Comparison of ENCODE assay signal across 9 mouse cellular contexts in the genomic region with DNA sequence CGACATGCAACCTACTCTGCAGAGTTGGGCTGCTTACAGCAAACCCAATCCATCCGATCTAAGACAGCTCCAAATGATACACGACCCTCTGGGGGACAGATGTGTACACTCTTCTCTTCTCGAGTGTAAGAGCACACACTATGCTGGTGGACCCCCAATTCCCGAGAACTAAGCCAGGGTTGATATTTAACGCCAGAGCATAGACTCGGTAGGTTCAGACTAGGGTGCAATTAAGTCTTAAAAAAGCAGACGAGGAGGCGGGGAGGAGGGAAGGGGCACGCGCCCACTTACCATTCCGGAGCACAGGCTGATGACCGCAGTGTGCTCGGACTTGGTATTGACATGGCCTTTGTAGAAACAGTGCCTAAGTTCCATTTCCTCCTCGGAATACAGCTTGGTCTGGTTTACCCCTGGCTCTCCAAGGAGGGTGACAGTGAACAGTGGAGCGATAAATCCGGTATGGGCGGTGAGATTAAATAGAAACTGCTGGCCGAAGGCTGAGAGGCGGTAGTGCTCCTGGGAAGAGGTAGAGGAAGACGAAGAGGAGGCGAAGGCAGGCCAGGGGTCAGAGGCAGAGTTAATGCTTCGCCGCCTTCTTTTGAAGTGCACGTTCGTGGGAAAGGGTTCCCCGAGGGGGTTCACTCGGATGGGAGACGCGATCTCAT. TPM values are rescaled to one million over a fixed set of nuclear protein-coding genes. Genes with fewer than 3 reads are reported as not detected.
A peak's percentile ranks its signal among the peaks of the same experiment; 100 is the strongest.
DNase-seq lines count a peak whose midpoint lies in the region; ATAC-seq and TF ChIP-seq lines count a peak whose summit lies in the region.
"Had no signal": no experiment of that assay in that cellular context is flagged by ENCODE, and none has a peak within 500 bp of the region (broad histone marks: within the 10 kb centered on the region; RNA-seq: fewer than 3 reads in every experiment).

No protein-coding gene starts in this region.

- H3K4me3 ChIP-seq in liver, adult 2 months (ENCODE audit: insufficient read depth, low read depth, low read length), result peak overlapping the region; percentile 59
- H3K4me3 ChIP-seq in forebrain, embryonic 12.5 days (replicated peaks), result peak overlapping the region; percentile 60
- peak overlapping the region; percentile 65 for H3K4me3 ChIP-seq in hindbrain, embryonic 16.5 days (ENCODE audit: low read length)
- peak overlapping the region; percentile 38 to 59 for H3K4me3 ChIP-seq in liver, embryonic 14.5 days (ENCODE audit: insufficient read depth in 1 of 2, low read depth in 2 of 2, low read length in 2 of 2)
- peak overlapping the region; percentile 53 for H3K4me3 ChIP-seq in neural tube, embryonic 12.5 days

- H3K4me2 ChIP-seq in forebrain, embryonic 12.5 days, result peak overlapping the region; percentile 95
- H3K4me2 ChIP-seq in hindbrain, embryonic 16.5 days (ENCODE audit: low read length), result peak overlapping the region; percentile 97
- H3K4me2 ChIP-seq in liver, embryonic 14.5 days (ENCODE audit: low read depth), result peak overlapping the region; percentile 47
- peak overlapping the region; percentile 94 for H3K4me2 ChIP-seq in neural tube, embryonic 12.5 days (replicated peaks)

- no peaks in the 10 kb centered on the region for H3K4me1 ChIP-seq in liver, adult 2 months (ENCODE audit: control insufficient read depth, insufficient read depth, low read length)
- peaks cover 39% of the 10 kb centered on the region for H3K4me1 ChIP-seq in forebrain, embryonic 12.5 days
- H3K4me1 ChIP-seq in hindbrain, embryonic 16.5 days (ENCODE audit: control insufficient read depth, insufficient read depth, low read depth, low read length), result peaks cover 28% of the 10 kb centered on the region
- no peaks in the 10 kb centered on the region for H3K4me1 ChIP-seq in liver, embryonic 14.5 days (replicated peaks; ENCODE audit: control insufficient read depth in 2 of 2, insufficient read depth in 2 of 2, low read length in 1 of 2)
- H3K4me1 ChIP-seq in neural tube, embryonic 12.5 days, result peaks cover 32% of the 10 kb centered on the region

- H3K36me3 ChIP-seq in liver, adult 2 months (ENCODE audit: control insufficient read depth, insufficient read depth, low read length), result no peaks in the 10 kb centered on the region
- no peaks in the 10 kb centered on the region for H3K36me3 ChIP-seq in forebrain, embryonic 12.5 days (replicated peaks)
- H3K36me3 ChIP-seq in hindbrain, embryonic 16.5 days (ENCODE audit: control insufficient read depth, insufficient read depth, low read length), result no peaks in the 10 kb centered on the region
- no peaks in the 10 kb centered on the region for H3K36me3 ChIP-seq in liver, embryonic 14.5 days (replicated peaks; ENCODE audit: control insufficient read depth, insufficient read depth, low read depth)
- no peaks in the 10 kb centered on the region for H3K36me3 ChIP-seq in neural tube, embryonic 12.5 days

- TF ChIP-seq POLR2A in liver, adult 2 months (IDR thresholded peaks at IDR 0.05; ENCODE audit: extremely low read depth, insufficient read depth, low read length), result no peak

- peak; percentile 18 for ATAC-seq in forebrain, embryonic 12.5 days (ENCODE audit: low FRiP score)
- no peak for ATAC-seq in hindbrain, embryonic 16.5 days
- no peak for ATAC-seq in liver, embryonic 14.5 days (ENCODE audit: insufficient read depth)
- peak; percentile 30; the same call in 1 of the 2 replicates for ATAC-seq in neural tube, embryonic 12.5 days (ENCODE audit: low FRiP score, low read depth)

- WGBS in liver, adult 2 months, result 1% methylated on average over 30 of the region's 30 CpGs
- under 1% methylated on average over 30 of the region's 30 CpGs for WGBS in forebrain, embryonic 12.5 days
- 0% methylated on average over 30 of the region's 30 CpGs for WGBS in hindbrain, embryonic 16.5 days
- under 1% methylated on average over 30 of the region's 30 CpGs for WGBS in liver, embryonic 14.5 days (ENCODE audit: insufficient replicate concordance)
- WGBS in neural tube, embryonic 12.5 days, result under 1% methylated on average over 30 of the region's 30 CpGs

- intact Hi-C loops in left cerebral cortex, postnatal 14 days (cut with DNase I), result loop anchor here (2.0 to 10.0 kb wide), 2 partner anchors 155 to 503 kb away; no protein-coding TSS in a partner anchor

- no peak for DNase-seq in liver, adult 2 months (ENCODE audit: extremely low read depth, low read depth, low spot score)
- DNase-seq in liver, result no peak
- DNase-seq in liver, embryonic 14.5 days (ENCODE audit: low read depth in 3 of 3, low spot score in 3 of 3), result no peak
- no peak for DNase-seq in left cerebral cortex, adult 9 months (ENCODE audit: low spot score in 2 of 2)
- no peak for DNase-seq in left cerebral cortex, postnatal 14 days (ENCODE audit: low spot score in 2 of 2)

- H3K9me3 ChIP-seq in forebrain, embryonic 12.5 days, result no peaks in the 10 kb centered on the region
- H3K9me3 ChIP-seq in hindbrain, embryonic 16.5 days (ENCODE audit: control insufficient read depth, low read length), result no peaks in the 10 kb centered on the region
- H3K9me3 ChIP-seq in liver, embryonic 14.5 days (ENCODE audit: control insufficient read depth, low read length), result no peaks in the 10 kb centered on the region
- no peaks in the 10 kb centered on the region for H3K9me3 ChIP-seq in neural tube, embryonic 12.5 days

- H3K79me2 ChIP-seq in liver, adult 2 months (ENCODE audit: control insufficient read depth, insufficient read depth, low read length), result no peaks in the 10 kb centered on the region

- peak overlapping the region; percentile 42 for H3K9ac ChIP-seq in liver, adult 2 months (ENCODE audit: low read depth, low read length)
- H3K9ac ChIP-seq in forebrain, embryonic 12.5 days, result peak overlapping the region; percentile 54
- H3K9ac ChIP-seq in hindbrain, embryonic 16.5 days (ENCODE audit: low read depth, low read length), result peak overlapping the region; percentile 10
- H3K9ac ChIP-seq in liver, embryonic 14.5 days (replicated peaks), result no peak overlapping the region
- 0 out of 2 replicates have a peak overlapping the region, but pooled peaks have one; percentile 18 for H3K9ac ChIP-seq in neural tube, embryonic 12.5 days

- H3K27ac ChIP-seq in liver, adult 2 months (replicated peaks; ENCODE audit: insufficient read depth, low read depth, low read length), result peak overlapping the region; percentile 38
- H3K27ac ChIP-seq in forebrain, embryonic 12.5 days, result no peak overlapping the region
- H3K27ac ChIP-seq in hindbrain, embryonic 16.5 days (ENCODE audit: low read depth, low read length), result no peak overlapping the region
- H3K27ac ChIP-seq in liver, embryonic 14.5 days, result no peak overlapping the region
- H3K27ac ChIP-seq in neural tube, embryonic 12.5 days, result no peak overlapping the region

- no peak for TF ChIP-seq CTCF in liver, adult 2 months (IDR thresholded peaks at IDR 0.05; ENCODE audit: low read depth, low read length)
- TF ChIP-seq CTCF in liver, embryonic 14.5 days (IDR thresholded peaks at IDR 0.05; ENCODE audit: low read depth), result no peak

- no peaks in the 10 kb centered on the region; the same call in 1 of the 2 replicates for H3K27me3 ChIP-seq in liver, adult 2 months (ENCODE audit: control insufficient read depth, insufficient read depth, low read length)
- peaks cover 62% of the 10 kb centered on the region for H3K27me3 ChIP-seq in forebrain, embryonic 12.5 days
- H3K27me3 ChIP-seq in hindbrain, embryonic 16.5 days (replicated peaks; ENCODE audit: control insufficient read depth, insufficient read depth, low read length), result peaks cover 11% of the 10 kb centered on the region
- H3K27me3 ChIP-seq in liver, embryonic 14.5 days (ENCODE audit: control insufficient read depth, insufficient read depth, low read length), result peaks cover 44% of the 10 kb centered on the region
- H3K27me3 ChIP-seq in neural tube, embryonic 12.5 days (replicated peaks), result peaks cover 53% of the 10 kb centered on the region

- no peak for TF ChIP-seq EP300 in liver, embryonic 14.5 days (IDR thresholded peaks at IDR 0.05; ENCODE audit: low read depth)

RNA-seq across cellular contexts. Expression of a gene that starts 1.4 kb away (rescaled TPM):
- total RNA-seq in liver, adult 2 months (2014; rRNA removed), result 1.9 and 2.1 TPM in 2 replicates
- polyA plus RNA-seq in liver, adult 2 months (2012; rRNA removed), result 0.43 and 0.60 TPM in 2 replicates
- polyA plus RNA-seq in forebrain, embryonic 12.5 days (2016; fragmentation: Nextera tagmentation; extraction: Ambion mirVana), result 1.9 and 2.1 TPM in 2 replicates
- polyA plus RNA-seq in hindbrain, embryonic 16.5 days (2015; fragmentation: Nextera tagmentation; extraction: Ambion mirVana), result 1.6 and 1.9 TPM in 2 replicates
- polyA plus RNA-seq in liver, embryonic 14.5 days (2012; rRNA removed), result 0.81 and 1.2 TPM in 2 replicates
- polyA plus RNA-seq in liver, embryonic 14.5 days (2014; fragmentation: Nextera tagmentation; extraction: Ambion mirVana), result 0.50 and 0.54 TPM in 2 replicates
- polyA plus RNA-seq in neural tube, embryonic 12.5 days (2016; fragmentation: Nextera tagmentation; extraction: Ambion mirVana), result 1.7 and 2.6 TPM in 2 replicates
- total RNA-seq in left cerebral cortex, postnatal 14 days (2021), result 1 to 10 TPM; 4.9 TPM
- total RNA-seq: MEL had no signal

Comparison
In these comparisons a context has a peak if more than half of its experiments do, and no peak if none do; other contexts are left out.
1. ATAC-seq: peak in forebrain, embryonic 12.5 days (single experiment) and neural tube, embryonic 12.5 days (single experiment); none in hindbrain, embryonic 16.5 days (single experiment) and liver, embryonic 14.5 days (single experiment).
2. H3K4me2 ChIP-seq: peak in every context shown above with its lines; median percentile 97 in hindbrain, embryonic 16.5 days; 95 in forebrain, embryonic 12.5 days; 94 in neural tube, embryonic 12.5 days; 47 in liver, embryonic 14.5 days.
3. Peak in every context shown above with its lines, with median percentiles within 50 percentile points of each other: H3K4me3 ChIP-seq.